Mouse (Mus musculus) forebrain, embryonic 16.5 days (tissue): ENCODE measurements around the gene Ttll11. TPM values are rescaled to one million over a fixed set of nuclear protein-coding genes. Genes with fewer than 3 reads are reported as not detected.
A peak's percentile ranks its signal among the peaks of the same experiment; 100 is the strongest.

Source experiments
- ATAC-seq: fragments of 200-750 bp; cut with Nextera tagmentation; 2 replicates; pipeline ENCODE4 v1.8.0; 2017; ENCODE audit warnings: mild to moderate bottlenecking, moderate library complexity
- H3K27ac ChIP-seq: fragments of 300-500 bp; sonication (generic); 2 replicates; pipeline ENCODE4 v1.5.1; 2014; ENCODE audit warnings: low read length, control low read depth
- H3K27me3 ChIP-seq: fragments of 300-500 bp; sonication (generic); replicated peaks from 2 replicates; pipeline ENCODE4 v1.6.1; 2014; ENCODE audit warnings: low read length; ENCODE audit not compliant: control insufficient read depth, insufficient read depth
- H3K36me3 ChIP-seq: fragments of 300-500 bp; sonication (generic); 2 replicates; pipeline ENCODE4 v1.6.1; 2014; ENCODE audit not compliant: control insufficient read depth, insufficient read depth
- H3K4me1 ChIP-seq: fragments of 300-500 bp; sonication (generic); replicated peaks from 2 replicates; pipeline ENCODE4 v1.6.1; 2014; ENCODE audit warnings: low read length; ENCODE audit not compliant: control insufficient read depth, insufficient read depth
- H3K4me2 ChIP-seq: fragments of 300-500 bp; sonication (generic); 2 replicates; pipeline ENCODE4 v1.6.1; 2014; ENCODE audit warnings: mild to moderate bottlenecking, low read length, control low read depth
- H3K4me3 ChIP-seq: fragments of 300-500 bp; sonication (generic); replicated peaks from 2 replicates; pipeline ENCODE4 v1.5.1; 2014; ENCODE audit warnings: mild to moderate bottlenecking, low read length, control low read depth
- H3K9ac ChIP-seq: fragments of 300-500 bp; sonication (generic); replicated peaks from 2 replicates; pipeline ENCODE4 v1.6.1; 2014; ENCODE audit warnings: low read depth, low read length, control low read depth
- H3K9me3 ChIP-seq: fragments of 300-500 bp; sonication (generic); 2 replicates; pipeline ENCODE4 v1.6.1; 2016; ENCODE audit warnings: low read length; ENCODE audit not compliant: control insufficient read depth
- WGBS: fragments of 180-500 bp; shearing (Covaris S2); extraction: QIAGEN DNeasy Blood & Tissue Kit; methylation state at CpG from one replicate; pipeline ENCODE4 v1.1.7; 2014; 5-methylcytosine and 5-hydroxymethylcytosine counted together
- polyA plus RNA-seq: library from polyadenylated mRNA; unstranded; fragments of >200 nt; fragmentation: Nextera tagmentation; extraction: Ambion mirVana; gene quantifications from 2 replicates; pipeline ENCODE4 v1.2.1, GENCODE M21; 2015

Gene Ttll11
- polyA plus RNA-seq, 1 experiment from 2014 or later = 2.5 TPM

- Histone ChIP-seq H3K27ac (no peak overlapping the region), H3K27me3 (no peaks in the 10 kb centered on the region), H3K4me1 (no peaks in the 10 kb centered on the region), H3K4me2 (no peak overlapping the region), H3K4me3 (no peak overlapping the region), H3K36me3 (no peaks in the 10 kb centered on the region), H3K9ac (no peak overlapping the region), H3K9me3 (no peaks in the 10 kb centered on the region)
- no peak for ATAC-seq
- 43% methylated on average over 1 of the region's 1 CpGs for WGBS
Measured at GRCm38 (mm10) chr2:36000390-36000789, 20.7 kb upstream of the Ttll11 start.

- H3K4me3 ChIP-seq = no peak overlapping the region
- H3K4me1 ChIP-seq = no peaks in the 10 kb centered on the region
- H3K27me3 ChIP-seq = no peaks in the 10 kb centered on the region
- no peaks in the 10 kb centered on the region for H3K9me3 ChIP-seq
- no peaks in the 10 kb centered on the region for H3K36me3 ChIP-seq
- H3K4me2 ChIP-seq = no peak overlapping the region
- no peak overlapping the region for H3K9ac ChIP-seq
- no peak for ATAC-seq
- H3K27ac ChIP-seq = no peak overlapping the region
Measured at GRCm38 (mm10) chr2:35999212-35999611, 19.5 kb upstream of the Ttll11 start.

DNA sequence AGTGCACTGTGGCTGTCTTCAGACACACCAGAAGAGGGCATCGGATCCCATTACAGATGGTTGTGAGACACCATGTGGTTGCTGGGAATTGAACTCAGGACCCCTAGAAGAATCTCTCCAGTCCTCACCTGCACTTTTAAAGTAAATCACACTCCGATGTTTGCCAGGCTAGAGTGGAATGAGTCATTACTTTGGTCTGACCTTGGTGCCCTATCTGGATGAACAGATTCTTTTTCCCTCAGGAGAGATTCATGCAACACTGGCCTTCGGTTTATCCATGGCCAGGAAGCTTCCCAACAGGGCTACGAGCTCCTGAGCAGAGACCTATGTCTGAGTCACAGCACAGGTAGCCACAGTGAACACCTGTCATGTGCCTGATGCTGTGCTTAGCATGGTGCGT lies 18.7 kb upstream of the Ttll11 start:
- WGBS = 88% methylated on average over 5 of the region's 5 CpGs
- no peak overlapping the region for H3K27ac ChIP-seq
- no peak for ATAC-seq
- H3K4me2 ChIP-seq = no peak overlapping the region
- no peak overlapping the region for H3K9ac ChIP-seq
- no peaks in the 10 kb centered on the region for H3K4me1 ChIP-seq
- H3K36me3 ChIP-seq = no peaks in the 10 kb centered on the region
- no peaks in the 10 kb centered on the region for H3K9me3 ChIP-seq
- no peaks in the 10 kb centered on the region for H3K27me3 ChIP-seq
- no peak overlapping the region for H3K4me3 ChIP-seq

GRCm38 (mm10) chr2:35996753-35997152 lies 17.0 kb upstream of the Ttll11 start:
- no peak for ATAC-seq
- Histone ChIP-seq H3K9me3 (no peaks in the 10 kb centered on the region), H3K4me2 (no peak overlapping the region), H3K4me3 (no peak overlapping the region), H3K4me1 (no peaks in the 10 kb centered on the region), H3K27me3 (no peaks in the 10 kb centered on the region), H3K36me3 (no peaks in the 10 kb centered on the region), H3K9ac (no peak overlapping the region), H3K27ac (no peak overlapping the region)
- 81% methylated on average over 2 of the region's 2 CpGs for WGBS

DNA sequence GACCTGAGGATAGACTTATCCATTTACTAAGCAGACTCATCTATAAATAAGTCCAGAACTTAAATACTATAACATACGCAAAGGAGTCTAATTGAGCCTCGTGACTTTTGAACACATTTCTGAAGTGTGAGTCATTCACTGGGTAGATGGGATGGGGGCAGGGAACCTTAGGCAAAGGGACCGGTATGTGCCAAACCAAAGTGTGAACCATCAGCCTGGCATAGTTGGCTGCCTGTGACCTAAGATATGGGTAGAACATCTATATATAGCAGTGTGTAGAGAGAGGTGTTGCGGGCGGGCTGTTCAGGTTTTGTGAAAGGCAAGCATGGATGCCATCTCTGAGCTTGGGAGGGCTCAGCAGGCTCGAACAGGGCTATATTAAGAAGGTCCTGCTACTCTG lies 14.6 kb upstream of the Ttll11 start:
- Histone ChIP-seq H3K4me3 (no peak overlapping the region), H3K27ac (no peak overlapping the region), H3K36me3 (no peaks in the 10 kb centered on the region), H3K9me3 (no peaks in the 10 kb centered on the region), H3K4me1 (no peaks in the 10 kb centered on the region), H3K27me3 (no peaks in the 10 kb centered on the region), H3K9ac (no peak overlapping the region), H3K4me2 (no peak overlapping the region)
- ATAC-seq = no peak
- WGBS = 87% methylated on average over 6 of the region's 6 CpGs

DNA sequence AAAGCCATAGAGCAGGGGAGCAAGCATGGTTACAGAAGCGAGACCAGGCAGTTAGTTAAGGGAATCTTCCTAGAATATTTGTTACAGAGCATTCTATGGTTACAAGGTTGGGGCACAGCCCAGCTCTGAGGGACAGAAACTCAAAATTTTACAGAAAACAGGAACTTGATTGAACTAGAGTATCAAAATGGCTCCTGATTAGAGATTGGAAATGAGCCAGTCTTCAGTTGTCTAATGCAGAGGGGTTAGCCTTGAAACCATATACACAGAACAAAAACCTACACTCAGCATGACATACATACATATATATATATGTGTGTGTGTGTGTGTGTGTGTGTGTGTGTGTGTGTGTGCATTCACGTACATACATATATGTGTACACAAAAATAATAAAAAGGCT lies 13.8 kb upstream of the Ttll11 start:
- Histone ChIP-seq H3K4me2 (no peak overlapping the region), H3K36me3 (no peaks in the 10 kb centered on the region), H3K4me1 (no peaks in the 10 kb centered on the region), H3K27ac (no peak overlapping the region), H3K4me3 (no peak overlapping the region), H3K9me3 (no peaks in the 10 kb centered on the region), H3K27me3 (no peaks in the 10 kb centered on the region), H3K9ac (no peak overlapping the region)
- ATAC-seq = no peak
- 82% methylated on average over 2 of the region's 2 CpGs for WGBS

GRCm38 (mm10) chr2:35992259-35992658 lies 12.5 kb upstream of the Ttll11 start:
- H3K9ac ChIP-seq = no peak overlapping the region
- no peaks in the 10 kb centered on the region for H3K9me3 ChIP-seq
- no peak overlapping the region for H3K4me2 ChIP-seq
- no peak overlapping the region for H3K4me3 ChIP-seq
- no peaks in the 10 kb centered on the region for H3K4me1 ChIP-seq
- no peak for ATAC-seq
- H3K27me3 ChIP-seq = no peaks in the 10 kb centered on the region
- H3K27ac ChIP-seq = no peak overlapping the region
- 90% methylated on average over 3 of the region's 3 CpGs for WGBS
- H3K36me3 ChIP-seq = no peaks in the 10 kb centered on the region

- no peak overlapping the region for H3K27ac ChIP-seq
- no peaks in the 10 kb centered on the region for H3K9me3 ChIP-seq
- ATAC-seq = no peak
- no peak overlapping the region for H3K4me3 ChIP-seq
- H3K4me2 ChIP-seq = no peak overlapping the region
- no peak overlapping the region for H3K9ac ChIP-seq
- H3K4me1 ChIP-seq = peaks cover 5% of the 10 kb centered on the region
- WGBS = 3% methylated on average over 7 of the region's 7 CpGs
- H3K27me3 ChIP-seq = no peaks in the 10 kb centered on the region
- H3K36me3 ChIP-seq = no peaks in the 10 kb centered on the region
Measured at GRCm38 (mm10) chr2:35983869-35984268, 4.2 kb upstream of the Ttll11 start.

- H3K9ac ChIP-seq = no peak overlapping the region
- H3K9me3 ChIP-seq = no peaks in the 10 kb centered on the region
- H3K4me2 ChIP-seq = no peak overlapping the region
- H3K36me3 ChIP-seq = no peaks in the 10 kb centered on the region
- whole genome bisulfite sequencing = 84% methylated on average over 3 of the region's 3 CpGs
- no peak overlapping the region for H3K27ac ChIP-seq
- H3K4me1 ChIP-seq = peaks cover 21% of the 10 kb centered on the region
- no peak for ATAC-seq
- no peaks in the 10 kb centered on the region for H3K27me3 ChIP-seq
- no peak overlapping the region for H3K4me3 ChIP-seq
Measured at GRCm38 (mm10) chr2:35981872-35982271, 2.2 kb upstream of the Ttll11 start.

DNA sequence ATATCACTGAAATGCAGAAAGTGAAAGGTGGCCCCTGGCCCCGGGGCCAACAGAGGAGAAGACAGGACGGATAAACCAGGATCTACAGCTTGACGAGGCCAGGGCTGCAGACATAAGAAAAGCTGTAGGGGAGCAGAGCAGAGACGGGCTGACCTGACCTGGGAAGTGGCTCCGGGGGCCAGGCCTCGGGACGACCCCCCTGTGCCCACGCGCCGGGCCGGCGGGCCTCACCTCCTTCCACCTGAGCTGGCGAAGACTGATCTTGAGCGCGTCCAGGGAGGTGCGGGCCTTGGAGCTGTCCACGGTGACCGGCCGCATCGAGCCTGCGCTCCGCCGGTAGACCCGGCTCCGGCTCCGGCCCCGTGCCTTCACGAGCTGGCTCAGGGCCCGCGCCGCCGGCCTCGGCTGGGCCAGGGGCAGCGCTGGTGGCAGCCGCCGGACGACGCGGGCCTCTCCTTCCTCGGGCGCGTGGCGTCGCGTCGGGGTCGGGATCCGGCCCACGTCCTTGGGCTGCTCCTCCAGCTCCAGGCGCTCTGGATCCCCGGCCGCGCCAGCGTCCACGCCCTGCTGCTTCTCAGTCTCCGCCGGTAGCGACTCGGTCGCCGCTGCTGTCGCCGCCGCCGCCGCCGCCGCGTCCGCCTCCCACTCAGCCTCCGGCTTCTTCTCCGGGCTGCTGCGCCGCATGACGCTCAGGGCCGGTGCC lies 621 bp downstream of the Ttll11 start:
- H3K27me3 ChIP-seq = no peaks in the 10 kb centered on the region
- no peaks in the 10 kb centered on the region for H3K36me3 ChIP-seq
- WGBS = under 1% methylated on average over 67 of the region's 76 CpGs
- peak overlapping the region; percentile 98 for H3K4me2 ChIP-seq
- H3K27ac ChIP-seq = peak overlapping the region; percentile 59
- no peaks in the 10 kb centered on the region for H3K9me3 ChIP-seq
- peak; percentile 71 for ATAC-seq
- H3K4me1 ChIP-seq = peaks cover 21% of the 10 kb centered on the region
- peak overlapping the region; percentile 79 for H3K4me3 ChIP-seq
- H3K9ac ChIP-seq = peak overlapping the region; percentile 75
